Mouse (Mus musculus) brain, embryonic 14.5 days (tissue): Measurements from ENCODE around the gene Sdccag8.

Source experiments
- CTCF ChIP-seq: fragments of 200-500 bp; IDR thresholded peaks from 2 replicates; pipeline ENCODE4 v1.5.1; 2012; ENCODE audit warnings: inconsistent platforms, mild to moderate bottlenecking, moderate library complexity, borderline replicate concordance; ENCODE audit not compliant: insufficient read depth, insufficient read length; ENCODE audit errors: extremely low read depth
- POLR2A ChIP-seq: fragments of 200-500 bp; IDR thresholded peaks from 2 replicates; pipeline ENCODE4 v1.6.1; 2012; ENCODE audit warnings: mild to moderate bottlenecking, inconsistent platforms, borderline replicate concordance; ENCODE audit not compliant: poor library complexity, insufficient read depth, insufficient read length, severe bottlenecking; ENCODE audit errors: extremely low read depth

- TF ChIP-seq CTCF, result no peak
- no peak for TF ChIP-seq POLR2A
Observed at GRCm38 (mm10) chr1:176818763-176819162, 4.3 kb downstream of the Sdccag8 start.
